Mouse (Mus musculus): ENCODE data around the gene Smlr1.

The Smlr1 gene

GRCm38 (mm10) chr10:25535891-25536331, at the start of gene Smlr1:
Smlr1 (minus strand) TSS chr10:25536267.
- no peaks in the 10 kb centered on the region for H3K4me1 ChIP-seq (replicated peaks; ENCODE audit: low read depth, low read length)
- H3K36me3 ChIP-seq (ENCODE audit: insufficient read depth, low read length) = no peaks in the 10 kb centered on the region
- H3K9me3 ChIP-seq (ENCODE audit: low read length) = peaks cover 8% of the 10 kb centered on the region; the same call in 1 of the 2 replicates
- H3K4me3 ChIP-seq (replicated peaks; ENCODE audit: low read length) = no peak within 1 kb of the TSS
- TF ChIP-seq CTCF (conservative IDR thresholded peaks at IDR 0.05; ENCODE audit: low read length) (no peak), NANOG (IDR thresholded peaks at IDR 0.05; ENCODE audit: borderline replicate concordance, low read length) (no peak), POU5F1 (IDR thresholded peaks at IDR 0.05; ENCODE audit: borderline replicate concordance, low read length) (no peak)
- H3K27me3 ChIP-seq (ENCODE audit: insufficient read depth, low read length) = no peaks in the 10 kb centered on the region

DNA sequence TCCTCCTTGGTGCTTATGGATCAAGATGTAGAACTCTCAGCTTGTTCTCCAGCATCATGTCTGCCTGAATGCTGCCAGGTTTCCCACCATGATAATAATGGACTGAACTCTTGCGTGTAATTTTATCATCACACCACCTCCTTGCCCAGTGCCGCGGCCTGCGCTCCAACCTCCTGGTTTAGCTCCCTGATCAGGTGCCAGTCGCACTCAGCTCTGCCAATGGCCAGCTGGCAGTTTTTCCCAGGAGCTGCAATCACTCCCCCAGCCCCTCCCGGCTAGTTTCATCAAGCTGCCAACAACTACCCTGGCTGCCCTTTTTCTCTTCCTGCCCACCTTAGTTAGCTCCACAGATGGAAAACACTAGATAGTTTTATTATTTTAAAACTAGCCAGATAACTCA, 48.8 kb upstream of the Smlr1 start:
- no peaks in the 10 kb centered on the region for H3K36me3 ChIP-seq (ENCODE audit: insufficient read depth, low read length)
- no peaks in the 10 kb centered on the region for H3K27me3 ChIP-seq (ENCODE audit: insufficient read depth, low read length)
- peaks cover 29% of the 10 kb centered on the region for H3K9me3 ChIP-seq (ENCODE audit: low read length)
- H3K4me3 ChIP-seq (replicated peaks; ENCODE audit: low read length) = no peak overlapping the region
- peaks cover 35% of the 10 kb centered on the region for H3K4me1 ChIP-seq (replicated peaks; ENCODE audit: low read depth, low read length)
- TF ChIP-seq NANOG (IDR thresholded peaks at IDR 0.05; ENCODE audit: borderline replicate concordance, low read length) = no peak
- no peak for TF ChIP-seq CTCF (conservative IDR thresholded peaks at IDR 0.05; ENCODE audit: low read length)
- TF ChIP-seq POU5F1 (IDR thresholded peaks at IDR 0.05; ENCODE audit: borderline replicate concordance, low read length) = no peak

DNA sequence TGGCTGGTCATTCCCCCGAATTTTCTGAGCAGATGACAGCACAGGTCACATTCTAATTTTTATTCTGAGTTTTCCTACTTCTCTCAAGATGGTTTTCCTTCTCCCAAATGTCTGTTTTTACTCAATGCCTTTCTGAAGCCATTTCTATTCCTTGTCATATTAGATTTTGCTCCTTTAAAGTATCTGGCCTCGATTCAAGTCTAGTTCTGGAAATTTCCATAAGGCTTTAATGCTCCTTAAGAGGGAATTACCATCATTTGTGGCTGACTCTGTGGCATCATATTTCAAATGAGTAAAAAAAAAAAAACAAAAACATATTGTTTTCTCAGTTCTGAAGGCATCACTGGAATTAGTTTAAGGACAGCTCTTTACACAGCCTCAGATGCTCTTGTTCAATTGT, 44.0 kb upstream of the Smlr1 start:
- TF ChIP-seq POU5F1 (IDR thresholded peaks at IDR 0.05; ENCODE audit: borderline replicate concordance, low read length) = no peak
- no peak for TF ChIP-seq CTCF (conservative IDR thresholded peaks at IDR 0.05; ENCODE audit: low read length)
- TF ChIP-seq NANOG (IDR thresholded peaks at IDR 0.05; ENCODE audit: borderline replicate concordance, low read length) = no peak
- Histone ChIP-seq H3K4me1 (replicated peaks; ENCODE audit: low read depth, low read length) (peaks cover 5% of the 10 kb centered on the region; the same call in 1 of the 2 replicates), H3K36me3 (ENCODE audit: insufficient read depth, low read length) (no peaks in the 10 kb centered on the region), H3K9me3 (ENCODE audit: low read length) (peaks cover 43% of the 10 kb centered on the region), H3K4me3 (replicated peaks; ENCODE audit: low read length) (no peak overlapping the region), H3K27me3 (ENCODE audit: insufficient read depth, low read length) (no peaks in the 10 kb centered on the region)

DNA sequence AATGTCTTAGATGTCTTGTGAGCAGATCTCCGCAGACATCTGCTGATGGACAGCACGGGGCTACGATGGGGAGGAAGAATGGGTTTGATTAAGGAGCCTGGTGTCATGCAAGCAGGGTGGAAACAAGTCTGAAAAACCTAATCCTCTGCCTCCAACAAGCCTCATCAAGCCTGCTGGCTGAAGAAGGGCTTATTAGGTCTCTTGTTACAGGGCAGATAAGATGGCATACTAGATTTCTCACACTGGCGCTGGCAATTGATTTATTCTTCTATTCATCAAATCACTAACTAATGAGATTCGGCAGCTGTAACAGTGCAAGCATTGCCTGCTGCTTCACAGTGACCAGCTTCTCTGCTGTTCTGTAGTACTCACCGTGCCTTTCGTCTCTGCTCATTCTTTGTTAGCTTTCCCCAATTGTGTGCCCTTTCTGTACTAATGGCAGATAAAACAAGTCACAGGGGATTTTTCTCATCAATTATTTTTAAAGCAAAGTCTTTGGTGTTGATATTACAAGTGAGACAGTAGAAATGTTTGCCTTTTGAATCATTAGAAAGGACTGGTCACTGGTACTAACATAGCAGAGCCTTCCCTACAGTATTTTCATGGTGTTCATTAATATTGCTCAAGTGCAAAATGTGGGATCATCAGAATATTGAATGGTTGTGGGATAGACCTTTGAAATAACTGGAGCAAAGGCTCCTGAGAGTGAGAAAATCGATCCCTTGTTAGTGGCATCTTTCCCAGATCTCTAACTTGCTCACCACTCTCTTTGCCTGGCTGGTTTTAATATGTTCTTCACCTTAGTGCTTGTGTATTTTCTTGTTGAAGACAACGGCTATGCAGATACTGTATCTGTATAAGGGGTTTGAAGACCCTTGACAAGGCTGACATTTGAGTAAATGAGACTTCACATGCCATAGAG, 35.5 kb upstream of the Smlr1 start:
- no peaks in the 10 kb centered on the region for H3K27me3 ChIP-seq (ENCODE audit: insufficient read depth, low read length)
- H3K36me3 ChIP-seq (ENCODE audit: insufficient read depth, low read length) = no peaks in the 10 kb centered on the region
- TF ChIP-seq POU5F1 (IDR thresholded peaks at IDR 0.05; ENCODE audit: borderline replicate concordance, low read length) (no peak), CTCF (conservative IDR thresholded peaks at IDR 0.05; ENCODE audit: low read length) (no peak), NANOG (IDR thresholded peaks at IDR 0.05; ENCODE audit: borderline replicate concordance, low read length) (no peak)
- H3K4me3 ChIP-seq (replicated peaks; ENCODE audit: low read length) = no peak overlapping the region
- no peaks in the 10 kb centered on the region; the same call in 1 of the 2 replicates for H3K4me1 ChIP-seq (replicated peaks; ENCODE audit: low read depth, low read length)
- no peaks in the 10 kb centered on the region for H3K9me3 ChIP-seq (ENCODE audit: low read length)

DNA sequence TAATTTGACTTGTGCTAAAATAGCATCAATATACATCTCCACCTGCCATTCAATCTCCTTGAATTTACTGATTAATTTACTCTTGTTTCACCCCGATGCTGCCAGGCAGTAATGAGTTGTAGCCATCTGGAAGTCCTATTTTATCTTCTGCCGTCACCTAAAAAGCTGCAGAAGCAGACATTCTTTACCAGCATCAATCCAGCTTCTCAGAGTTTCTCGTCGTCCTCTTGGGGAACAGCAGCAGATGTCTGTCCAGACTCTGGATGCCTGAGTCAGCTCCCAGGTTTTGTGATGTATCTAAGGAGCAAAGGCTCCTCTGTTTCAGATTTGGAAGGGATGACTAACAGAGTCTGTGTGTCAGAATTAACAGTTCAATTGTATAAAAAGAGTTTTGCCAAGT, 16.9 kb upstream of the Smlr1 start:
- no peaks in the 10 kb centered on the region for H3K36me3 ChIP-seq (ENCODE audit: insufficient read depth, low read length)
- no peaks in the 10 kb centered on the region for H3K27me3 ChIP-seq (ENCODE audit: insufficient read depth, low read length)
- H3K9me3 ChIP-seq (ENCODE audit: low read length) = no peaks in the 10 kb centered on the region

GRCm38 (mm10) chr10:25541097-25541496, 5.0 kb upstream of the Smlr1 start:
- Histone ChIP-seq H3K4me1 (replicated peaks; ENCODE audit: low read depth, low read length) (no peaks in the 10 kb centered on the region), H3K9me3 (ENCODE audit: low read length) (peaks cover 8% of the 10 kb centered on the region; the same call in 1 of the 2 replicates)
- TF ChIP-seq NANOG (IDR thresholded peaks at IDR 0.05; ENCODE audit: borderline replicate concordance, low read length) = no peak
- TF ChIP-seq POU5F1 (IDR thresholded peaks at IDR 0.05; ENCODE audit: borderline replicate concordance, low read length) = no peak
- no peak for TF ChIP-seq CTCF (conservative IDR thresholded peaks at IDR 0.05; ENCODE audit: low read length)

More for the DNA sequence above, 16.9 kb upstream of the Smlr1 start:
- no peak overlapping the region for H3K4me3 ChIP-seq (replicated peaks; ENCODE audit: low read length)
- H3K4me1 ChIP-seq (replicated peaks; ENCODE audit: low read depth, low read length) = no peaks in the 10 kb centered on the region
- TF ChIP-seq CTCF (conservative IDR thresholded peaks at IDR 0.05; ENCODE audit: low read length) = no peak
- TF ChIP-seq POU5F1 (IDR thresholded peaks at IDR 0.05; ENCODE audit: borderline replicate concordance, low read length) = no peak
- TF ChIP-seq NANOG (IDR thresholded peaks at IDR 0.05; ENCODE audit: borderline replicate concordance, low read length) = no peak

DNA sequence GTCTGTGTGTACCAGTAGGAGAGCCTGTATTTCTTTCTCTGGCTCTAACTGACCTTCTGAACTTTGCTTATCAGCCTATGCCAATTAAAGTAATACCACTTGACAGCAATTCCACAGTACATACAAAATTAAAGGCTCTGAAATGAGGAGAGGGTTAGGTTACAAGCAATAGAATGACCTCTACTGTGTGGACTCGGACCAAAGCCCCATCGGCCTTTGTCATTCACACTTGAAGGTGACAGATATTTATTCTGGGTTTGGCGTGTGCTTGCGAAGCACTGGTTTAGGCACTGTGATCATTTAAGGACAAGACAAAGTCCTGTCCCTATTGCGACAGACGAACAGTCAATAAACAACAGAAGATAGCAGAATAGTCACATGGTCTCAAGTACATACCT, 3.7 kb upstream of the Smlr1 start:
- no peak overlapping the region for H3K4me3 ChIP-seq (replicated peaks; ENCODE audit: low read length)
- H3K4me1 ChIP-seq (replicated peaks; ENCODE audit: low read depth, low read length) = no peaks in the 10 kb centered on the region
- H3K36me3 ChIP-seq (ENCODE audit: insufficient read depth, low read length) = no peaks in the 10 kb centered on the region
- peaks cover 8% of the 10 kb centered on the region; the same call in 1 of the 2 replicates for H3K9me3 ChIP-seq (ENCODE audit: low read length)
- TF ChIP-seq CTCF (conservative IDR thresholded peaks at IDR 0.05; ENCODE audit: low read length) (no peak), POU5F1 (IDR thresholded peaks at IDR 0.05; ENCODE audit: borderline replicate concordance, low read length) (no peak), NANOG (IDR thresholded peaks at IDR 0.05; ENCODE audit: borderline replicate concordance, low read length) (no peak)
- H3K27me3 ChIP-seq (ENCODE audit: insufficient read depth, low read length) = no peaks in the 10 kb centered on the region

More at GRCm38 (mm10) chr10:25541097-25541496, 5.0 kb upstream of the Smlr1 start:
- H3K4me3 ChIP-seq (replicated peaks; ENCODE audit: low read length) = no peak overlapping the region
- no peaks in the 10 kb centered on the region for H3K27me3 ChIP-seq (ENCODE audit: insufficient read depth, low read length)
- no peaks in the 10 kb centered on the region for H3K36me3 ChIP-seq (ENCODE audit: insufficient read depth, low read length)

GRCm38 (mm10) chr10:25539146-25539770, 3.2 kb upstream of the Smlr1 start:
- H3K4me3 ChIP-seq (replicated peaks; ENCODE audit: low read length) = no peak overlapping the region
- no peaks in the 10 kb centered on the region for H3K27me3 ChIP-seq (ENCODE audit: insufficient read depth, low read length)
- no peaks in the 10 kb centered on the region for H3K36me3 ChIP-seq (ENCODE audit: insufficient read depth, low read length)
- TF ChIP-seq POU5F1 (IDR thresholded peaks at IDR 0.05; ENCODE audit: borderline replicate concordance, low read length) = no peak
- TF ChIP-seq CTCF (conservative IDR thresholded peaks at IDR 0.05; ENCODE audit: low read length) = no peak
- TF ChIP-seq NANOG (IDR thresholded peaks at IDR 0.05; ENCODE audit: borderline replicate concordance, low read length) = no peak
- H3K9me3 ChIP-seq (ENCODE audit: low read length) = peaks cover 8% of the 10 kb centered on the region; the same call in 1 of the 2 replicates
- H3K4me1 ChIP-seq (replicated peaks; ENCODE audit: low read depth, low read length) = no peaks in the 10 kb centered on the region

All from E14TG2a.4 (cell line).